Mouse (Mus musculus): Measurements from ENCODE around the gene Fdx1l. TPM values are rescaled to one million over a fixed set of nuclear protein-coding genes. Genes with fewer than 3 reads are reported as not detected.

Gene Fdx1l
- 10 to 100 TPM; 32.5 to 38.6 TPM for total RNA-seq (2021)
- long read RNA-seq, experiment 1, transcript Fdx1l-203 (4 exons, 681 nt), result minor isoform, 5 of 66 reads
- long read RNA-seq, experiment 1, transcript Fdx1l-201 (5 exons, 812 nt), result major isoform, 47 of 66 reads
- long read RNA-seq, experiment 1, partial matches to known transcripts, result 0 of 66 reads
- long read RNA-seq, experiment 1, other reads (novel, unspliced or antisense), result 9 of 66 reads
- long read RNA-seq, experiment 2, transcript Fdx1l-201 (5 exons, 812 nt), result major isoform, 28 of 36 reads
- long read RNA-seq, experiment 2, partial matches to known transcripts, result 0 of 36 reads
- long read RNA-seq, experiment 2, other reads (novel, unspliced or antisense), result 2 of 36 reads

GRCm38 (mm10) chr9:21073044-21073840 lies at the start of gene Fdx1l, which contains the start of gene Gm49373:
Fdx1l (minus strand) TSS chr9:21073614.
Gm49373 (minus strand) TSS chr9:21073096.
- DNase-seq, result peak; percentile 93

- DNase-seq, result no peak
Measured at GRCm38 (mm10) chr9:21121483-21121882, 48.1 kb upstream of the Fdx1l start.

- DNase-seq, result no peak
Measured at GRCm38 (mm10) chr9:21117073-21117472, 43.7 kb upstream of the Fdx1l start.

- DNase-seq, result no peak
Measured at GRCm38 (mm10) chr9:21115105-21115504, 41.7 kb upstream of the Fdx1l start.

GRCm38 (mm10) chr9:21114190-21114589 lies 40.8 kb upstream of the Fdx1l start:
- no peak for DNase-seq

GRCm38 (mm10) chr9:21113751-21114150 lies 40.3 kb upstream of the Fdx1l start:
- DNase-seq, result no peak

- DNase-seq, result no peak
Measured at GRCm38 (mm10) chr9:21107607-21108237, 34.3 kb upstream of the Fdx1l start.

- no peak for DNase-seq
Measured at GRCm38 (mm10) chr9:21105760-21106564, 32.5 kb upstream of the Fdx1l start.

GRCm38 (mm10) chr9:21104814-21105213 lies 31.4 kb upstream of the Fdx1l start:
- no peak for DNase-seq

- no peak for DNase-seq
Measured at GRCm38 (mm10) chr9:21102076-21102475, 28.7 kb upstream of the Fdx1l start.

- no peak for DNase-seq
Measured at GRCm38 (mm10) chr9:21100447-21101161, 27.2 kb upstream of the Fdx1l start.

GRCm38 (mm10) chr9:21097793-21098192 lies 24.4 kb upstream of the Fdx1l start:
- DNase-seq, result no peak

- no peak for DNase-seq
Measured at GRCm38 (mm10) chr9:21095958-21096357, 22.5 kb upstream of the Fdx1l start.

GRCm38 (mm10) chr9:21093423-21093822 lies 20.0 kb upstream of the Fdx1l start:
- DNase-seq, result no peak

GRCm38 (mm10) chr9:21091707-21092320 lies 18.4 kb upstream of the Fdx1l start, which contains the start of the genes Gm38431 and Raver1:
Gm38431 (minus strand) TSS chr9:21091997.
Raver1 (minus strand) TSS chr9:21092008.
- peak; percentile 98 for DNase-seq

GRCm38 (mm10) chr9:21090972-21091706 lies 17.7 kb upstream of the Fdx1l start:
- no peak for DNase-seq

- no peak for DNase-seq
Measured at GRCm38 (mm10) chr9:21090537-21090936, 17.1 kb upstream of the Fdx1l start.

- DNase-seq, result no peak
Measured at GRCm38 (mm10) chr9:21083324-21083723, 9.9 kb upstream of the Fdx1l start.

GRCm38 (mm10) chr9:21081127-21081526 lies 7.7 kb upstream of the Fdx1l start:
- peak; percentile 21 for DNase-seq

GRCm38 (mm10) chr9:21075625-21076024 lies 2.2 kb upstream of the Fdx1l start:
- no peak for DNase-seq
